In the genomic region with DNA sequence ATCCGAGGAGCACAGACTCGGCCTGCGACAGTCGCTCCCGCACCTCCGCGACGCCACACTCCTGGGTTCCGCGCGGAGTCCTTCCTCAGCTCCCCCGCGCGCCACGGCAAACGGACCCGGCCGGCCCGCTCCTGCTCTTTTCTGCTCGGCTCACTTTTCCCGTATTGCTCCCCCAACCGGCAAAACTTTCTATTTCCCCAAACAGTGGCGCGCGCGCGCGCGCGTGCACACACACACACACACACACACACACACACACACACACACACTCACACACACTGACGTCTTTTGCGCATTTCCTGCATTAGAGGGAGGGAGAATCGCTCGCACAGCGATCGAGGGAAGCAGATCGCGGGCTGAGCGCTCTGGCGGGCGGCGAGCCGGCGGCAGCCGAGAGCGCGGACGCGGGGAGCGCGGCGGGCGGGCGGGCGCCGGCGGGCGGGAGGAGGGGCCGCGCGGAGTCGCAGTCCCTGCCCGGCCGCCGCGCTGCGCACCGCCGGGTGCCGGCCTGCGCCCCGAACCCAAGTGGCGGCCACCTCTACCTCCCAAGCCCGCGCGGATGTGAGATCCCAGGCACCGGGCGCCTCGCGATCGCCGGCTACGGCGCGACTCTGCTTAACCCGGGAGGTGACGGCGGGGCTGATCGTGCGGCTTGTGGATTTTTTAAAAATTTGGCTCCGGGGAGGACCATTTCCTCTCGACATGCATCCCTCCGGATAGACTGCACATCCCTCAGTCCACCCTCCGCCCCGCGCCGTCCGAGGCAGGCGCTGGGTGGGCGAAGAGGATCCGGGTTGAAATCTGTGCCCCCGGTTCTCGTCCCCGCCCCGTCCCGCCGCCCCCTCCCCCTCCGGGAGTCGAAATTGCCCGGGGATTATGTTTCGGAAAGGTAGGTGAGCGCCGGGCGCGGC, we compare ENCODE assay signal across 8 mouse cellular contexts. TPM values are rescaled to one million over a fixed set of nuclear protein-coding genes. Genes with fewer than 3 reads are reported as not detected.
DNase-seq lines count a peak whose midpoint lies in the region; ATAC-seq and TF ChIP-seq lines count a peak whose summit lies in the region.

Gene Prkce, plus strand, starts transcription at position 466 of the 911 bp plus-strand sequence.

- TF ChIP-seq EP300 in MEL (IDR thresholded peaks at IDR 0.05; ENCODE audit: low read depth in 1 of 2, low read length in 2 of 2), result peak in 1 of 2 experiments; percentile 55; a peak in 1 of 4 replicates
- no peak for TF ChIP-seq EP300 in lung, postnatal 0 days (IDR thresholded peaks at IDR 0.05)

- peaks cover 0 to 20% of the 10 kb centered on the region in 2 experiments; a peak in 2 of 4 replicates for H3K36me3 ChIP-seq in MEL (ENCODE audit: control insufficient read depth in 1 of 2, insufficient read depth in 2 of 2, low read length in 2 of 2)
- no peaks in the 10 kb centered on the region for H3K36me3 ChIP-seq in forebrain, embryonic 16.5 days (ENCODE audit: control insufficient read depth, insufficient read depth)
- H3K36me3 ChIP-seq in lung, postnatal 0 days (ENCODE audit: insufficient read depth, low read length), result no peaks in the 10 kb centered on the region

- intact Hi-C loops in heart, postnatal 36 days (cut with DNase I), result loop anchor here (2.0 to 10.0 kb wide), 5 partner anchors 70 to 657 kb away; partner anchors contain the start of gene Epas1

- under 1% methylated on average over 91 of the region's 115 CpGs for WGBS in forebrain, embryonic 16.5 days
- WGBS in lung, postnatal 0 days, result under 1% methylated on average over 74 of the region's 115 CpGs

- H3K4me1 ChIP-seq in MEL (ENCODE audit: control insufficient read depth in 1 of 2, insufficient read depth in 2 of 2, low read length in 2 of 2), result peaks cover 9 to 25% of the 10 kb centered on the region in 2 experiments
- H3K4me1 ChIP-seq in forebrain, embryonic 16.5 days (replicated peaks; ENCODE audit: control insufficient read depth, insufficient read depth, low read length), result peaks cover 32% of the 10 kb centered on the region
- peaks cover 9% of the 10 kb centered on the region; the same call in 1 of the 2 replicates for H3K4me1 ChIP-seq in lung, postnatal 0 days (ENCODE audit: insufficient read depth, low read depth, low read length)

- peaks cover 9% of the 10 kb centered on the region for H3K79me2 ChIP-seq in MEL (ENCODE audit: control insufficient read depth, insufficient read depth, low read length, poor library complexity)

- peak within 1 kb of the TSS; percentile 80 for H3K9ac ChIP-seq in MEL (ENCODE audit: control insufficient read depth, low read depth, low read length, poor library complexity, severe bottlenecking)
- H3K9ac ChIP-seq in forebrain, embryonic 16.5 days (replicated peaks; ENCODE audit: low read depth, low read length), result peak within 1 kb of the TSS; percentile 92
- peak within 1 kb of the TSS; percentile 90 for H3K9ac ChIP-seq in lung, postnatal 0 days (replicated peaks; ENCODE audit: low read depth)

- H3K27ac ChIP-seq in MEL (ENCODE audit: control insufficient read depth, low read depth, low read length), result peak within 1 kb of the TSS; percentile 40
- H3K27ac ChIP-seq in forebrain, embryonic 16.5 days (ENCODE audit: low read length), result peak within 1 kb of the TSS; percentile 96
- peak within 1 kb of the TSS; percentile 96 for H3K27ac ChIP-seq in lung, postnatal 0 days (ENCODE audit: low read length)

- peak; percentile 64 to 73; a peak in 3 of 4 replicates for TF ChIP-seq POLR2A in MEL (IDR thresholded peaks at IDR 0.05; ENCODE audit: control insufficient read depth in 1 of 2, insufficient read depth in 1 of 2, low read depth in 1 of 2, low read length in 2 of 2, poor library complexity in 1 of 2)

- TF ChIP-seq RAD21 in MEL (IDR thresholded peaks at IDR 0.05; ENCODE audit: low read depth, low read length), result no peak

- ATAC-seq in forebrain, embryonic 16.5 days, result peak; percentile 75
- ATAC-seq in lung, postnatal 0 days, result peak; percentile 72

- peak within 1 kb of the TSS; percentile 99 for H3K4me2 ChIP-seq in forebrain, embryonic 16.5 days (ENCODE audit: low read length)
- H3K4me2 ChIP-seq in lung, postnatal 0 days (replicated peaks; ENCODE audit: low read depth, low read length), result peak within 1 kb of the TSS; percentile 92

- H3K4me3 ChIP-seq in MEL (ENCODE audit: control insufficient read depth in 1 of 2, insufficient read depth in 1 of 2, low read depth in 2 of 2, low read length in 2 of 2), result peak within 1 kb of the TSS; percentile 61 to 99
- H3K4me3 ChIP-seq in forebrain, embryonic 16.5 days (replicated peaks; ENCODE audit: low read length), result peak within 1 kb of the TSS; percentile 87
- H3K4me3 ChIP-seq in lung, postnatal 0 days (ENCODE audit: low read depth, low read length), result peak within 1 kb of the TSS; percentile 90

- peak; percentile 91 for DNase-seq in MEL (ENCODE audit: low read depth, low spot score)
- DNase-seq in cerebellum, adult 18-20 months, result peak; percentile 80 to 84
- peak; percentile 81 to 90 for DNase-seq in heart, postnatal 36 days
- peak; percentile 86 for DNase-seq in layer of hippocampus, adult 9-11 months
- DNase-seq in lung, postnatal 0 days (ENCODE audit: low spot score), result peak; percentile 94
- DNase-seq in ovary, postnatal 10 days (ENCODE audit: low spot score), result peak; percentile 71
- peak; percentile 83 for DNase-seq in thymus, postnatal 0 days (ENCODE audit: low spot score)

- TF ChIP-seq CTCF in MEL (IDR thresholded peaks at IDR 0.05 in 2 of 3, conservative IDR thresholded peaks at IDR 0.05 in 1 of 3; ENCODE audit: control insufficient read depth in 1 of 3, insufficient read depth in 1 of 3, low read depth in 2 of 3, low read length in 3 of 3, poor library complexity in 1 of 3, severe bottlenecking in 1 of 3), result peak in 2 of 3 experiments; percentile 46 to 49; a peak in 4 of 6 replicates
- TF ChIP-seq CTCF in lung, postnatal 0 days (IDR thresholded peaks at IDR 0.05), result peak; percentile 61

- no peaks in the 10 kb centered on the region for H3K27me3 ChIP-seq in MEL (ENCODE audit: control insufficient read depth in 1 of 2, insufficient read depth in 2 of 2, low read length in 2 of 2)
- no peaks in the 10 kb centered on the region for H3K27me3 ChIP-seq in forebrain, embryonic 16.5 days (replicated peaks; ENCODE audit: control insufficient read depth, insufficient read depth, low read length)
- H3K27me3 ChIP-seq in lung, postnatal 0 days (replicated peaks; ENCODE audit: insufficient read depth, low read length), result no peaks in the 10 kb centered on the region

- H3K9me3 ChIP-seq in MEL (replicated peaks; ENCODE audit: insufficient read depth, low read length), result no peaks in the 10 kb centered on the region
- no peaks in the 10 kb centered on the region for H3K9me3 ChIP-seq in forebrain, embryonic 16.5 days (ENCODE audit: control insufficient read depth, low read length)
- H3K9me3 ChIP-seq in lung, postnatal 0 days (ENCODE audit: low read length), result no peaks in the 10 kb centered on the region

TF ChIP-seq in MEL, 35 proteins besides CTCF, POLR2A, EP300 and RAD21 (continues in another document):
- TF ChIP-seq GABPA (IDR thresholded peaks at IDR 0.05; ENCODE audit: low read depth, low read length) (no peak), MAX (IDR thresholded peaks at IDR 0.05; ENCODE audit: low read length) (no peak), POLR2AphosphoS5 (IDR thresholded peaks at IDR 0.05; ENCODE audit: borderline replicate concordance, low read depth, low read length) (no peak), TCF12 (IDR thresholded peaks at IDR 0.05; ENCODE audit: low read depth, low read length) (peak; percentile 81), ZKSCAN1 (IDR thresholded peaks at IDR 0.05; ENCODE audit: low read depth, low read length) (no peak), UBTF (IDR thresholded peaks at IDR 0.05; ENCODE audit: borderline replicate concordance, insufficient read depth, low read depth, low read length) (no peak), NRF1 (IDR thresholded peaks at IDR 0.05; ENCODE audit: insufficient read depth, low read depth, low read length, poor library complexity, severe bottlenecking) (peak; percentile 58; the same call in 1 of the 2 replicates), ZC3H11A (IDR thresholded peaks at IDR 0.05; ENCODE audit: low read depth, low read length) (no peak), JUND (IDR thresholded peaks at IDR 0.05; ENCODE audit: low read depth, low read length) (no peak), CHD2 (IDR thresholded peaks at IDR 0.05; ENCODE audit: low read length) (no peak), E2F4 (IDR thresholded peaks at IDR 0.05; ENCODE audit: borderline replicate concordance, low read depth, low read length) (no peak; the same call in 1 of the 2 replicates), MXI1 (IDR thresholded peaks at IDR 0.05; ENCODE audit: low read depth, low read length) (peak; percentile 77), TBP (IDR thresholded peaks at IDR 0.05; ENCODE audit: low read depth, low read length) (0 out of 2 replicates have a peak, but pooled peaks have one; percentile 27), SMC3 (IDR thresholded peaks at IDR 0.05; ENCODE audit: low read depth, low read length) (0 out of 2 replicates have a peak, but pooled peaks have one; percentile 14), MAZ (IDR thresholded peaks at IDR 0.05; ENCODE audit: low read depth, low read length) (0 out of 2 replicates have a peak, but pooled peaks have one; percentile 56), BHLHE40 (IDR thresholded peaks at IDR 0.05; ENCODE audit: borderline replicate concordance, low read depth, low read length) (peak; percentile 68), MYC (IDR thresholded peaks at IDR 0.05; ENCODE audit: low read depth, low read length) (no peak), ETS1 (IDR thresholded peaks at IDR 0.05; ENCODE audit: low read depth, low read length) (peak; percentile 88), USF1 (IDR thresholded peaks at IDR 0.05; ENCODE audit: low read depth, low read length) (no peak), CHD1 (IDR thresholded peaks at IDR 0.05; ENCODE audit: low read depth, low read length) (no peak), MAFK (IDR thresholded peaks at IDR 0.05; ENCODE audit: borderline replicate concordance, low read depth, low read length) (no peak), RCOR1 (IDR thresholded peaks at IDR 0.05; ENCODE audit: low read depth, low read length) (0 out of 2 replicates have a peak, but pooled peaks have one; percentile 49), KAT2A (conservative IDR thresholded peaks at IDR 0.05; ENCODE audit: low read depth, low read length) (no peak; the same call in 1 of the 2 replicates)

RNA-seq across cellular contexts. Expression of gene Prkce, which starts in this region (rescaled TPM):
- 3.0 and 3.6 TPM in 2 replicates for total RNA-seq in MEL (2012; rRNA removed)
- 1 to 10 TPM in 1 of 2 experiments, not detected in 1; 5.3 TPM for polyA plus RNA-seq in MEL (2012; ENCODE audit: insufficient read depth in 1 of 2, insufficient read length in 2 of 2, low read depth in 1 of 2, low replicate concordance in 2 of 2, missing spikeins in 1 of 2)
- 39.9 and 42.9 TPM in 2 replicates for polyA plus RNA-seq in forebrain, embryonic 16.5 days (2015; fragmentation: Nextera tagmentation; extraction: Ambion mirVana)
- 10 to 100 TPM; 21.2 to 25.2 TPM for total RNA-seq in heart, postnatal 36 days (2021)
- polyA plus RNA-seq in lung, postnatal 0 days (2015; fragmentation: Nextera tagmentation; extraction: Ambion mirVana), result 10.6 and 10.9 TPM in 2 replicates
- 1.2 and 1.6 TPM in 2 replicates for polyA plus RNA-seq in thymus, postnatal 0 days (2015; fragmentation: Nextera tagmentation; extraction: Ambion mirVana)

Comparison
In these comparisons a context has a peak if more than half of its experiments do, and no peak if none do; other contexts are left out.
1. Peak in every context shown above with its lines: DNase-seq, ATAC-seq, H3K4me3 ChIP-seq and H3K27ac ChIP-seq.
2. H3K27ac ChIP-seq: peak in every context shown above with its lines; median percentile 96 in forebrain, embryonic 16.5 days; 96 in lung, postnatal 0 days; 40 in MEL.